Mouse (Mus musculus) G1E-ER4 (cell line): Measurements from ENCODE around the gene Plekhj1. TPM values are rescaled to one million over a fixed set of nuclear protein-coding genes. Genes with fewer than 3 reads are reported as not detected.

Experiments
- GATA1 ChIP-seq: IDR thresholded peaks from one replicate; pipeline ENCODE4 v1.8.0; 2012; ENCODE audit warnings: low read length, inconsistent platforms
- polyA plus RNA-seq: library from polyadenylated mRNA; stranded (reverse); fragments of >175 nt; gene quantifications from 2 replicates; pipeline ENCODE4 v1.2.3, GENCODE M21; 2012

Gene Plekhj1
- polyA plus RNA-seq, 1 experiment: 234 TPM

DNA sequence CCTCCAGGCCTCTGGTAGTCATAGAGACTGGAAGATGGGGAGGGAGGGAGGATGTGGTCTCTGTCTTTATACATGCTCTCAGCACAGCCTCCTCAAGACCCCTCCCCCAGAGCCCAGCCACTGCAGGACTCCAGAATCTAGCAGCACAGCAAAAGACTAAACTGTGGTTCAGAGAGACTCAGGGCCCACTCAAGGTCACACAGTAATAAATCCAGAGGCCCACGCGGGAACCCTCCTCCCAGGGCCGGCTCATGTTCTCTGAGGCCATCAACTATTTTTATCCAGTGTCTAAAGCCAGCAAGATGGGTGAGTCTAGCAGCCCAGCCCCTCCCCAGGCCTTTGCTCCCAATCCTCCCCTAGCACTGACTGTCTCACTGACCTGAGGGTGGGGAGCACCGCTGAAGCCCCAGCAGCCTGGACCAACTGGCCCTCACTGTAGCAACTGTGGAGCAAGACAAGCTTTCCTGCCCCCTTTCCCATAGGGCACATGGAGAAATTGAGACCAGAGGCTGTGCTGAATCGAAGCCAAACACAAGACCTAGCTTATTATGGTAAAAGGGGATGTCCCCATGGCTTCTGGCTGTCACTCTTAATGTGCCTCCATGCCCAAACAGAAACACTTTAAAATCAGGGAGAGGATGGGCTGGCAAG, 14.1 kb upstream of the Plekhj1 start:
- TF ChIP-seq GATA1: no peak

DNA sequence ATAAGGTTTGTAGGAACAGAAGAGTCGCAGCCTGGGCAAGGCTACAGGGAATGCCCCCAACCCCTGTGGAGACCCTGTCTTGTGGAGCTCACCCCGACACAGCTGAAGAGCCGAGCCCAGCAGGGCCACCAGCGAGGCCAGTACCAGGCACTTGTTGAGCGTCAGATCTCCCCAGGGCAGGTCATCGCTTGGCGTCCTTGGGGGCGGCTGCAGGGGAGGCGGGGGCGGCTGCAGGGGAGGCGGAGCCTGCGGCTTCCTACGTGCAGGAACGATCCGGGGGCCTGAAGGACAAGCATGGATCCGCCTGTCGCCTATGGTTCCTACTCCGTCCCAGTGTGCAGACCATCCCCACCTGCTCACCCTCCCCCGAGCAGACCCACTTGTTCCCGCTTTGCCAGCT, 11.7 kb upstream of the Plekhj1 start:
- no peak for TF ChIP-seq GATA1

DNA sequence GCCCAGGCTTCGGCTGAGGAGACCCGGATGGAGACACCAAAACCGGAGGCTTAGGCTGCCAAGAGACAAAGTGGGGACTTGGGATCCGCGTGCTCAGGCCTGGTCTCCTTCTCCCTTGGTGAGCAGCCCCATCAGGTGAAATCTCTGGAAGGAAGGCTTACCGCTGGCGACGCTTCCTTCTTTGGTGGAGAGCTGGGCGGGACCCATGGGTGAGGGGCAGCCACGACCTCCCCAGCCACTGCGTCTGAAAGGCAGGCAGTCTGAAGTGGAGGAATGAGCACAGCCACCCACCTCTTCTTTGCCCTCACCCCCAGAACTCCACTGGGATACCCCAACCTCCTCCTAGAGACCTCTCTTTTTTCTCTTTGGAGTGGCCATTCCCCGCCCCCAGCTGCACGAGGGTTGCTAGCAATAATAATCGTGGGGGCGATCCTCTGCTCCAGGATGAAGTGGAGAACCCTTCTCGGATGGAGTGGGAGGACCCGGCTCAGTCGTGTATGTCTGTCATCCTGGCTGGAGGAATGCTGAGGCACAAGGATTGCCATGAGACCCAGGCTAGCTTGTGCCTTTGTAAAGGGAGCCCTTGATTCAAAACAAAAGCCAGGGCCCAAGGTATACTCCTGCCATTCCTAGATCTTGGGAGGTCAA, 10.7 kb upstream of the Plekhj1 start:
- no peak for TF ChIP-seq GATA1

DNA sequence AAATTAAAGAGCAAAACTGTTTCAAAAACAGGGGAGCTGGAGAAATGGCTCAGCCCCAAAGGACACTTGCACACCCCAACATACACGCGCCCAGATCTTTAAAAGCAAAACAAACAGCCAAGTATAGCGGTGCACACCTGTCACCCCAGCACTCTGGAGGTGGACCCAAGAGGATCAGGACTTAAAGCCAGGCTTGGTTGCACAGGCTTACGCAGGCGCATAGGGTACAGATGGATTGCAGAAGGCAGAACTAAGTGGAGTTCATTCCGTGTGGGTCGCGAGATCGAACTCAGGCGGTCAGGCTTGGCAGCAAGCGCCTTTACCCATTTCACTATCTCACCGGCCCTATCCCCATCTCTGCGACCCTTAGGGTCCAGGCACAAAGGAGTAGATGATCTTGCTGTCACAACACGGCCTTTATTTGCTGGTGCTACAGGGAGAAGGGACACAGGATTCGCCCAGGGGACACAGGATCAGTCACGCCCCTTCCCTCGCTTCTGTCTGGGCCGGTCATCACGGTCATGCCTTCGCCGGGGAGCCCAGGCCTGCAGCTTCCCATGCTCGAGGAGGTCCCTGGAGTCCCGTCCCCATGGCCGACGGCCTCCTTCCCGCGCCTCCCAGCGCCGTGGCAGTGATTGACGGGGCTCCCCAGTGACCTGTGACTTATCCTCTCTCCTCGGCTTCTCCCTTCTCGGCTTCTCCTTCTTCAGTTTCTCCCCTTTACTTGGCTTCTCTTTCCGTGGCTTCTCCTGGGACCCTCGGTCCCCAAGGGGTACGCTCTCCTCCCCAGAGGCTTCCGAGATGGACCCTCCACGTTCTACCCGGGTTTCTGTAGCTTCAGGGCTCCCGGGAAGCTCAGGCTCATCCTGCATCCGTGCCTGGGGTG, 9.9 kb upstream of the Plekhj1 start:
- no peak for TF ChIP-seq GATA1

DNA sequence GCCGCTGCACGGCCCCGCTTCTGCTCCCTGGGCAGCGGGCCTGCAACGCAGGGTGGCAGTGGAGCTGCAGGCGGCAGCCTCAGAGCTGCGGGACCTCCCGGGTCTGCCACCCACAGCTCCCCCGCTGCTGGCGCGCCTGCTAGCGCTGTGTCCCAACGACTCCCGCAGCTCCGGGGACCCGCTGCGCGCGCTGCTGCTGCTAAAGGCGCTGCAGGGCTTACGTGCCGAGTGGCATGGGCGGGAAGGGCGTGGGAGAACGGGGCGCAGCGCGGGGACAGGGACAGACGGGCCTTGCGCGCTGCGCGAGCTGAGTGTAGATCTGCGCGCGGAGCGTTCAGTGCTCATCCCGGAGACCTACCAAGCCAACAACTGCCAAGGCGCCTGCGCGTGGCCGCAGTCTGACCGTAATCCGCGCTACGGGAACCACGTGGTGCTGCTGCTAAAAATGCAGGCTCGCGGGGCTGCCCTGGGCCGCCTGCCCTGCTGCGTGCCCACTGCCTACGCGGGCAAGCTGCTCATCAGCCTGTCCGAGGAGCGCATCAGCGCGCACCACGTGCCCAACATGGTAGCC, 8.7 kb upstream of the Plekhj1 start:
- TF ChIP-seq GATA1: no peak

DNA sequence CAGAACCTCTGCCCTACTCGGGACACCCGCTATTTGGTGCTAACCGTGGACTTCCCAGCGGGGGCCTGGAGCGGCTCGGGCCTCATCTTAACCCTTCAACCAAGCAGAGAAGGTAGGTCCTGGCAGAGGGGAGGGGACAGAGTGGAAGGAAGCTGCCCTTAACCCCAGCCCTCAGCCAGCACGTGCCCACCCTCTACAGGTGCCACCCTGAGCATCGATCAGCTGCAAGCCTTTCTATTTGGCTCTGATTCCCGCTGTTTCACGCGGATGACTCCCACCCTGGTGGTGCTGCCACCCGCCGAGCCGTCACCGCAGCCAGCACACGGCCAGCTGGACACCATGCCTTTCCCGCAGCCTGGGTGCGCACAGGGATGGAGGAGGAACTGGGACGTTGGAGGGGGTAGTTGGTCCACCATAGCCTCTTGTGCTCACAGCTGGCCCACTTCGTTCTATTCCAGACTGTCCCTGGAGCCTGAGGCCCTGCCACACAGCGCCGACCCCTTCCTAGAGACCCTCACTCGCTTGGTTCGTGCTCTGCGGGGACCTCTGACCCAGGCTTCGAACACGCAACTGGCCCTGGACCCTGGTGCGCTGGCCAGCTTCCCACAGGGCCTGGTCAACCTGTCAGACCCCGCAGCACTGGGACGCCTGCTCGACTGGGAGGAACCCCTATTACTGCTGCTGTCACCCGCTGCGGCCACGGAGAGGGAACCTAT, 8.1 kb upstream of the Plekhj1 start:
- no peak for TF ChIP-seq GATA1

DNA sequence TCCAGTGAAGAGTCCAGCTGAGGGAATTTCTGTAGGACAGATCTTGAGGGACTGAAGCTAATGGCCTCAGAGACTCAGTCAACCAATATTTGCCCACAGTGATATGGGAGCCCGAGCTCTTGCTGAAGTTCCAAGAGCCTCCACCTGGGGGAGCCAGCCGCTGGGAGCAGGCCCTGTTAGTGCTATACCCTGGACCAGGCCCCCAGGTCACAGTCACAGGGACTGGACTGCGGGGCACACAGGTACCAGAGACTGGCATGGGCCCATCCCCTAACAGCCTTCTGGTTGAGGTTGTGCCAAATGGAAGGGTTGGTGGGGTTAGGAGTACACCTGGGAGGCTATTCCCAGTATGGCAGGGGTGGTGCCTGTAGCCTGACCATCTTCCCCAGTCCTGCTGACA, 7.5 kb upstream of the Plekhj1 start:
- no peak for TF ChIP-seq GATA1

DNA sequence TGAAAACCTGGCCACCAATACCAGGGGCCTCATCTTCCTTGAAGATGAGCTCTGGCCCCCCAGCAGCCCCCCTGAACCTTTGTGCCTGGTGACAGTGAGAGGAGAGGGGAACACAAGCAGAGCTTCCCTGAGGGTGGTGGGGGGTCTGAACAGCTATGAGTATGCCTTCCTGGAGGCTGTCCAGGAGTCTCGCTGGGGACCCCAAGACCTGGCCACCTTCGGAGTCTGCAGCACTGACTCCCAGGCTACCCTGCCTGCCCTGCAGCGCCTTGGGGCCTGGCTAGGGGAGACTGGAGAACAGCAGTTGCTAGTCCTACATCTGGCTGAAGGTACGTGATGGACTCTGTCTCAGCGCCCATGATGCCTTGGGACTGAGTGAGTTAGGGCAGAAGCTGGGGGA, 6.9 kb upstream of the Plekhj1 start:
- TF ChIP-seq GATA1: no peak

DNA sequence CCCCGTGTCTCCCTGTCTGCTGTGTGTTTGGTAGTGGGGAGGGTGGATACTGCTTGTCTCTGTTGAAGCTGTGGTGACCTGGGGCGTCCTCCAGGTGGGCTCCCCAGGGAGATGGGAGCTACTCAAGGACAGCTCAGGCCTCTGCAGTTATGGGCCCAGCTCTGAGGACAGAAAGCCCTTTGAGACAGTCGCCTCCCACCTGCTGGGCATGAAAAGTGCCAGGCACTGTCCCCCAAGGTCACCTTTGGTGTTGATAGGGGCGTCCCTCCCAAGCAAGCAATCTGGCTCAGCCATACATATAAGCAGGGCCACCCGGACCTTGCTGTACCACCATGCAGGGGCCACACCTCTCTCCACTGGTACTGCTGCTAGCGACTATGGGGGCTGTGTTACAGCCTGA, 6.5 kb upstream of the Plekhj1 start, which contains the start of gene Amh:
Gene Amh, plus strand, starts transcription at position 328 of the 400 bp plus-strand sequence.
- no peak for TF ChIP-seq GATA1

DNA sequence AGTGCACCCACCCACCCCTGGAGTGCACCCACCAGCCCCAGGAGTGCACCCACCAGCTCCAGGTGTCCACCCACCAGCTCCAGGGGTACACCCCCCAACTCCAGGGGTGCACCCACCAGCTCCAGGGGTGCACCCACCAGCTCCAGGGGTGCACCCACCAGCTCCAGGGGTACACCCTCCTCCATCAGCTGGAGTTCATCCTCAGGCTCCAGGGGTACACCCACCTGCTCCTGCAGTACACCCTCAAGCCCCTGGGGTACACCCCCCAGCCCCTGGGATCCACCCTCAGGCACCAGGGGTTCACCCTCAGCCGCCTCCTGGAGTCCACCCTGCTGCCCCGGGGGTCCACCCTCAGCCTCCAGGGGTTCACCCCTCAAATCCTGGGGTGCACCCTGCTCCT, 5.9 kb upstream of the Plekhj1 start:
- no peak for TF ChIP-seq GATA1

DNA sequence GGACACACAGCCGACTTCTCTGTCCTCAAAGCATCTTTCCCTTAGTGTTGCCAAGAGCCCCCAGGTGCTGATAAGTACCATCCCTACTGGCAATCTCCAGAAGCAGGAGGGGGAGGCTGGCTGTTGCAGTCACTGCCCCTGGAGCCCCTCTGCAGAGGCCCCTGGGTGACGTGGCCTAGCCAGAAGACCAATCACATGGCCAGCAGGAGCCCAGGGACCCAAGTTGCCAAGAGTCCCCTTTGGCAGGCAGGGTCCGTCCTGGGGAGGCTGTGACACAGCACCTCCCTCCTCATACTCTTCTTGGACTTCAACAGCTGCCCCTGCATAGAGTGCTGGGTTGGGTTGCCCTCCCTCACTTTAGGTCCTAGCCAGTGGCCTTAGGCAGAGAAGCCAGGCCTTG, 4.6 kb upstream of the Plekhj1 start:
- no peak for TF ChIP-seq GATA1

DNA sequence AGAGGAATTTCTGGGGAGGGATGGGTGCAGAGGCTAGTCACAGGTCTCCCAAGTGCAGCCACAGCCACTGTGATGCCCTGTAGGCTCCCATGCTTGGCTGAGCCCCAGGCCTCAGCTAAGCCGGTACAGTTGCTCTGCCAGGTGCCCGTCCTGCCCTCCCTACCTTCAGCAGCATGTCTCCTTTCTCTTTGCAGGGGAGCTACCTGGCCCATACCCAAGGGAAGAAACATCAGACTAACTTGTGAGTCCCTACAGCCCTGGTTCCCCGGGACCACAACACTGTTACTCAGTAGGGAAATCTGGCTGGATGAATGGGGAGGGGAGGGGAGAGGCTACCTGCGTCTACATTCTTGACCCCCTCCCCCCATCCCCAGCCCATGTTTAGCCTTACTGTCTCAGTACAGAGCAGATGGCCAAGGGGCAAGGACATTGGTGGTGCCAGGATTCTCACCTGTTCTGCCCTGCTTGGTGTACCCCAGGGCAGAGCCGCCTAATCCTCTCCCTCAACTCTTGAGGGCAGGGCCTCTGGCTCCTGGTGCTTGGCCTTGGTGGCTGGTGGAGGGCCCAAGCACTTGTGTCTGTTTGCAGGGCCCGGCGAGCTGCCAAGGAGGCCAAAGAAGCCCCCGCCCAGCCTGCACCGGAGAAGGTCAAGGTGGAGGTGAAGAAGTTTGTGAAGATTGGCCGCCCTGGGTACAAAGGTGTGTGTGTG, 3.9 kb upstream of the Plekhj1 start:
- TF ChIP-seq GATA1: no peak

DNA sequence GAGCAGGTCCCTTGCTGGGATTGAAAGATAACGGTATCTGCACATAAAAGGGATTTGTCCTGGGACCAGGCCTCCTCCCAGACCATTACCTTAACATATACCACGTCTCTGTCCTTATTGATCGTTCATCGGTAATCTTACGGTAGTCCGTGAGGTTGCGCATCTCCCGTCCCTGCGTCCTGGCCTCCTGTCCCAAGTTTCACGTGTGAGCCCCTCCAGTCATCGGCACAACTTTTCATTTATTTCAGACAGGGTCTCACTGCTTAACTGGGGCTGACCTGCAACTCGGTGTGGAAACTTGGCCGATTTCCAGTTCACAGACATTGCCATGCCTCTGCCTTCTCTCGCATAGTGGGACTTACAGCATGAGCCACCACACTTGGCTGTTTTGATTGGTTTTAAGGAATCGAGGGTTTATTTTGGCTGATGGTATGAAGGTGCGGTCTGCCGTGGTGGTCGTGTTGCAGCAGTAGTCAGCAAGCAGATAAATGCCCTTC, 692 bp upstream of the Plekhj1 start:
- no peak for TF ChIP-seq GATA1
